Mouse (Mus musculus) embryonic facial prominence, embryonic 13.5 days (tissue): ENCODE measurements at regions not wholly inside any gene's neighbourhood (a gene's known extent, or its start where the extent isn't known, plus 50 kb on each side); places are given as distances from the start of the nearest gene placed in this dataset.

Experiments used
- ATAC-seq: fragments of 200-750 bp; cut with Nextera tagmentation; 2 replicates; pipeline ENCODE4 v1.8.0; 2017; ENCODE audit warnings: low read depth; ENCODE audit not compliant: insufficient number of reproducible peaks, insufficient read depth, low FRiP score, low TSS enrichment
- H3K27ac ChIP-seq: fragments of 300-500 bp; sonication (generic); 2 replicates; pipeline ENCODE4 v1.5.1; 2015; ENCODE audit warnings: moderate library complexity, mild to moderate bottlenecking, inconsistent platforms
- H3K27me3 ChIP-seq: fragments of 300-500 bp; sonication (generic); 2 replicates; pipeline ENCODE4 v1.6.1; 2015; ENCODE audit warnings: mild to moderate bottlenecking, inconsistent platforms
- H3K36me3 ChIP-seq: fragments of 300-500 bp; sonication (generic); 2 replicates; pipeline ENCODE4 v1.6.1; 2015; ENCODE audit warnings: mild to moderate bottlenecking, inconsistent platforms
- H3K4me1 ChIP-seq: fragments of 300-500 bp; sonication (generic); 2 replicates; pipeline ENCODE4 v1.6.1; 2015; ENCODE audit warnings: inconsistent platforms
- H3K4me2 ChIP-seq: fragments of 300-500 bp; sonication (generic); 2 replicates; pipeline ENCODE4 v1.6.1; 2015; ENCODE audit warnings: moderate library complexity, mild to moderate bottlenecking, inconsistent platforms
- H3K4me3 ChIP-seq: fragments of 300-500 bp; sonication (generic); 2 replicates; pipeline ENCODE4 v1.5.1; 2015; ENCODE audit warnings: mild to moderate bottlenecking, inconsistent platforms
- H3K9ac ChIP-seq: fragments of 300-500 bp; sonication (generic); 2 replicates; pipeline ENCODE4 v1.6.1; 2015; ENCODE audit warnings: mild to moderate bottlenecking, inconsistent platforms
- H3K9me3 ChIP-seq: fragments of 300-500 bp; sonication (generic); 2 replicates; pipeline ENCODE4 v1.6.1; 2016; ENCODE audit warnings: inconsistent platforms
- WGBS: fragments of 180-500 bp; shearing (Covaris S2); methylation state at CpG from one replicate; pipeline ENCODE4 v1.1.7; 2015; ENCODE audit warnings: mixed read lengths; 5-methylcytosine and 5-hydroxymethylcytosine counted together

GRCm38 (mm10) chr11:90981626-90982025 is 293.5 kb upstream of the Tom1l1 start:
- Histone ChIP-seq H3K9ac (no peak overlapping the region), H3K4me2 (no peak overlapping the region), H3K27ac (no peak overlapping the region), H3K36me3 (no peaks in the 10 kb centered on the region), H3K9me3 (no peaks in the 10 kb centered on the region), H3K4me1 (no peaks in the 10 kb centered on the region), H3K4me3 (no peak overlapping the region), H3K27me3 (no peaks in the 10 kb centered on the region)
- WGBS = 94% methylated on average over 1 of the region's 1 CpGs
- no peak for ATAC-seq

- 70% methylated on average over 3 of the region's 3 CpGs for WGBS
- Histone ChIP-seq H3K36me3 (no peaks in the 10 kb centered on the region), H3K9ac (no peak overlapping the region)
These were observed 290.1 kb upstream of the Tom1l1 start for GRCm38 (mm10) chr11:90978234-90978633.

DNA sequence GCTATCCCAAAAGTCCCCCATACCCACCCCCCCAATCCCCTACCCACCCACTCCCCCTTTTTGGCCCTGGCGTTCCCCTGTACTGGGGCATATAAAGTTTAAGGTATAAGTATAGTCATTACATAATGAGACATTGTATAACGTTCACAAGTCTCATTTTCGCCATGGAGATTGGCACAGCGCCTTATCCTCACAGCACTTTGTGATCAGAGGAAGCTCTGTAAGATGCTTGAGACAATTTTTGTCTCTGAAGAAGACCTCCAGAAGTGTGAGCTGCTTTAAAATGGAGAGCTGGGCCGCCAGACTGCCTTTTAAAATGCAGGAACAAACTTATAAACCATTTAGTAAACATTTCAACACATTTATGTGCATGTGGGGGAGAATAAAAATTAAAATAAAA is 252.9 kb upstream of the Tom1l1 start:
- no peak overlapping the region for H3K27ac ChIP-seq
- no peak for ATAC-seq
- 80% methylated on average over 5 of the region's 5 CpGs for WGBS
- no peak overlapping the region for H3K4me2 ChIP-seq
- H3K9ac ChIP-seq = no peak overlapping the region
- no peaks in the 10 kb centered on the region for H3K9me3 ChIP-seq
- H3K36me3 ChIP-seq = no peaks in the 10 kb centered on the region
- no peaks in the 10 kb centered on the region for H3K4me1 ChIP-seq
- H3K27me3 ChIP-seq = no peaks in the 10 kb centered on the region
- H3K4me3 ChIP-seq = no peak overlapping the region

More at GRCm38 (mm10) chr11:90978234-90978633, 290.1 kb upstream of the Tom1l1 start:
- Histone ChIP-seq H3K27ac (no peak overlapping the region), H3K9me3 (no peaks in the 10 kb centered on the region), H3K4me1 (no peaks in the 10 kb centered on the region), H3K4me3 (no peak overlapping the region), H3K4me2 (no peak overlapping the region), H3K27me3 (no peaks in the 10 kb centered on the region)
- no peak for ATAC-seq

GRCm38 (mm10) chr11:90925738-90926137 is 237.6 kb upstream of the Tom1l1 start:
- Histone ChIP-seq H3K4me1 (no peaks in the 10 kb centered on the region), H3K4me3 (no peak overlapping the region), H3K27me3 (no peaks in the 10 kb centered on the region), H3K9ac (no peak overlapping the region), H3K36me3 (no peaks in the 10 kb centered on the region), H3K9me3 (no peaks in the 10 kb centered on the region), H3K27ac (no peak overlapping the region), H3K4me2 (no peak overlapping the region)
- ATAC-seq = no peak

DNA sequence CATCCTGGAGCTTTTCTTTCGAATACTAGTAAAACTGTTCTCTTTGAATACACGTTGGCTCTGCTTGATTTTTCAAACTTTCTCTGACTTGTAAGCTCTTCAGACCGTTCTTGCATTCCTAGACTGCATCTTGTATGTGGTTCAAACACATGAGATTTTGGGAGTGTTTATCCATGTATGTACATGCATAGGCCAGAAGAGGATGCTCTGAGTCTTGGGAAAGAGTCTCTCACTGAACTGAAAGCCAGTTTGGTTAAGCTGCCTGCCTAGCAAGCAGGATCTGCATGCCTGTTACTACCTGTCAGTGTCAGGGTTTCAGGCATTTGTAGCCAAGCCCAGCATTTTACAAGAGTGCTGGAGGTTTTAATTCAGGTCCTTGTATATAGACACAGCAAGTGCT is 229.6 kb upstream of the Tom1l1 start:
- Histone ChIP-seq H3K36me3 (no peaks in the 10 kb centered on the region), H3K4me2 (no peak overlapping the region), H3K9me3 (no peaks in the 10 kb centered on the region), H3K9ac (no peak overlapping the region), H3K4me1 (no peaks in the 10 kb centered on the region), H3K27me3 (no peaks in the 10 kb centered on the region), H3K4me3 (no peak overlapping the region), H3K27ac (no peak overlapping the region)
- 80% methylated on average over 3 of the region's 3 CpGs for WGBS
- no peak for ATAC-seq

GRCm38 (mm10) chr11:90894236-90894635 is 206.1 kb upstream of the Tom1l1 start:
- H3K9me3 ChIP-seq = no peaks in the 10 kb centered on the region
- H3K4me3 ChIP-seq = no peak overlapping the region
- WGBS = 27% methylated on average over 3 of the region's 3 CpGs
- no peaks in the 10 kb centered on the region for H3K4me1 ChIP-seq
- H3K27ac ChIP-seq = no peak overlapping the region
- H3K4me2 ChIP-seq = no peak overlapping the region
- H3K36me3 ChIP-seq = no peaks in the 10 kb centered on the region
- no peak for ATAC-seq
- no peaks in the 10 kb centered on the region for H3K27me3 ChIP-seq
- no peak overlapping the region for H3K9ac ChIP-seq

GRCm38 (mm10) chr11:90873122-90873521 is 185.0 kb upstream of the Tom1l1 start:
- no peaks in the 10 kb centered on the region for H3K27me3 ChIP-seq
- no peaks in the 10 kb centered on the region for H3K4me1 ChIP-seq
- H3K4me2 ChIP-seq = no peak overlapping the region
- no peak overlapping the region for H3K4me3 ChIP-seq
- H3K27ac ChIP-seq = no peak overlapping the region
- no peak for ATAC-seq
- no peaks in the 10 kb centered on the region for H3K36me3 ChIP-seq
- no peak overlapping the region for H3K9ac ChIP-seq
- H3K9me3 ChIP-seq = no peaks in the 10 kb centered on the region

DNA sequence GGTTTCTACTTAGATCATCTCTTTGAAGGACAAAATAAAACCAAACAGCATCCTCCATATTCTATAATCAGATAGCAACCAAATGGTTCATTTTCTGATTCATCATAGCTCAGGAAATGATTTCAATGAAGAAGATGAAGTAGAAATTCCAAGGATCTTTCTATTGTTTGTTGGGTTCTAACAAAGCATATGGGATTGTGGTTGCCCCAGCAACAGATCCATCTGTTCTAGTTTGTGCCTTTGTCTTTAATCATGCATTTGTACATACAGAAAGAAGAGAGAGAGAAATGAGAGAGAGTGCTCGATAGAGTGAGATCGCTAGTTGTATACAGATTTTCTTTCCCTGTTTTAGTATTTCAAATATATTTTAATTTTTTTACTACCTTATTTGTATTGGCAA is 183.5 kb upstream of the Tom1l1 start:
- 76% methylated on average over 2 of the region's 2 CpGs for WGBS
- H3K36me3 ChIP-seq = no peaks in the 10 kb centered on the region

DNA sequence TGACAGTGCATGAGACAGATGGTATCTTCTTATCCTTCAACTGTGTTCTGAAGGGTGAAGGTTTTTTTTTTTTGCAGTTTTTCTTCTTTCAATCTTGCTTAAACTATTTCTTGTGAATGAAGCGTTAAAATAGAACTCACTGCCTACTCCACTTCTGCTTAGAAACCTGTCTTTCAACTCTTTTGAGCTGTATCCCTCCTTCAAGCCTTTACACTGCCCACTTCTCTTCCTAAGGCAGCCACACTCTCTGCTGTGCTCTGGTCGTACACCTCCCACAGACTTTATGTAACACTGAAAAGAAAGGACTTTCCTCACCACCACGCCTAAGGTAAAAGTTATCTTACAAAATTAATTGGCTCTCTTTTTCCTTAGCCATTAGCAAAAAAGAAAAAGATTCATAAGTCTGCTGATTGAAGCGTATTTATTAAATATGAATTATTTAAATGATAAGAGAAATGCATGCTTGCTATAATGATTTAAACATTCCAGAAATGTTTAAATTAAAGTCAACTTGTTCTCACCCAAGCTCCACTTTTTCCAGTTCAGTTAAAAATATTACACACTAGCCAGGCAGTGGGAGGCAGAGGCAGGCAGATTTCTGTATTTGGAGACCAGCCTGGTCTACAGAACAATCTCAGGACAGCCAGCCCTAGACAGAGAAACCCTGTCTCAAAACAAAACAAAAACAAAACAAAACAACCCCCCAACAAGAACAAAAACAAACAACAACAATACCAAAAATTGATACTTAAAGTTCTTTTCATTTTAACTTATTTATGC is 176.0 kb upstream of the Tom1l1 start:
- H3K27me3 ChIP-seq = no peaks in the 10 kb centered on the region
- WGBS = 87% methylated on average over 4 of the region's 4 CpGs
- ATAC-seq = no peak
- no peaks in the 10 kb centered on the region for H3K9me3 ChIP-seq
- H3K4me3 ChIP-seq = no peak overlapping the region
- no peak overlapping the region for H3K4me2 ChIP-seq
- H3K36me3 ChIP-seq = no peaks in the 10 kb centered on the region
- H3K9ac ChIP-seq = no peak overlapping the region
- H3K4me1 ChIP-seq = no peaks in the 10 kb centered on the region
- H3K27ac ChIP-seq = no peak overlapping the region

More for the DNA sequence above, 183.5 kb upstream of the Tom1l1 start:
- no peaks in the 10 kb centered on the region for H3K4me1 ChIP-seq
- no peaks in the 10 kb centered on the region for H3K27me3 ChIP-seq
- no peak for ATAC-seq
- H3K4me3 ChIP-seq = no peak overlapping the region
- no peak overlapping the region for H3K27ac ChIP-seq
- no peaks in the 10 kb centered on the region for H3K9me3 ChIP-seq
- H3K9ac ChIP-seq = no peak overlapping the region
- no peak overlapping the region for H3K4me2 ChIP-seq

DNA sequence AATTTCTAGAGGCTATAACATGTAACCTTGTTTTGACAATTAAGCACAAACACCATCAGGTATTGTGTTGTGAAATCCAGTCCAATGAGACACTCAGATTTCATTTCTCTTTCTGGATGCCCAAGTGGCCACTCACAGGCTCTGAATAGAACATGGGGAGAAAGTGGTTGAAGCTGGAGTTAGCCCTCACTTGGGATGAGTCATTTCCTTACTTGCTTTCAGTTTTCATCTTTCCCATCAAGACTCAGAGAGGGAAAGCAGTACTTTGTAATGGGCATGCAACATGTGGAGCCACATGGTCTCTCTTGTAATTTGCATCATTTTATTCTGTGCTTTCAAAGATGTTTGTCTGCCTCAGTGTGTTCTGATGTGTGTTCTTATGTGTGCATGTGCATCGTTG is 167.6 kb upstream of the Tom1l1 start:
- Histone ChIP-seq H3K9me3 (no peaks in the 10 kb centered on the region), H3K36me3 (no peaks in the 10 kb centered on the region), H3K9ac (no peak overlapping the region), H3K27ac (no peak overlapping the region), H3K4me2 (no peak overlapping the region), H3K4me3 (no peak overlapping the region), H3K4me1 (no peaks in the 10 kb centered on the region), H3K27me3 (no peaks in the 10 kb centered on the region)
- 95% methylated on average over 1 of the region's 1 CpGs for WGBS
- no peak for ATAC-seq

DNA sequence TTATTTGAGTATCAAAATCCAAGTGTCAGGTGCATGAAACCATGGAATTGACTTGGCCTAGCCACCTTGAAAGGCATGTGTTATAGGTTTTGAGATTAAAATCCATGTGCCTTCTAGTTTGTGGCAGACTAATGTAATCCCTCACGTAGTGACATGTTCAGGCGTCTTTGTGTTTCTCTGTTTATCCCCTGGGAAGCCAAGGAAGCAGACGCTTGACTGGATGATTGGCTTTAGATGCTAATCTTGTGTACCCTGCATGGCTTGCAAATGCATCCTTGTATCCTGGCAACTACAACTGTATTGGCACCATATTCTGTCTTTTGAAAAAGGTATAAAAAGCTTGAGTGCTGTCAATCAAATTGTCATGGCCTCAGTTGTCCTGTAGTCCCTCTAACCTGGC is 167.2 kb upstream of the Tom1l1 start:
- Histone ChIP-seq H3K27me3 (no peaks in the 10 kb centered on the region), H3K27ac (no peak overlapping the region), H3K4me3 (no peak overlapping the region), H3K9ac (no peak overlapping the region), H3K4me1 (no peaks in the 10 kb centered on the region), H3K9me3 (no peaks in the 10 kb centered on the region), H3K4me2 (no peak overlapping the region), H3K36me3 (no peaks in the 10 kb centered on the region)
- no peak for ATAC-seq
- WGBS = 64% methylated on average over 3 of the region's 3 CpGs

DNA sequence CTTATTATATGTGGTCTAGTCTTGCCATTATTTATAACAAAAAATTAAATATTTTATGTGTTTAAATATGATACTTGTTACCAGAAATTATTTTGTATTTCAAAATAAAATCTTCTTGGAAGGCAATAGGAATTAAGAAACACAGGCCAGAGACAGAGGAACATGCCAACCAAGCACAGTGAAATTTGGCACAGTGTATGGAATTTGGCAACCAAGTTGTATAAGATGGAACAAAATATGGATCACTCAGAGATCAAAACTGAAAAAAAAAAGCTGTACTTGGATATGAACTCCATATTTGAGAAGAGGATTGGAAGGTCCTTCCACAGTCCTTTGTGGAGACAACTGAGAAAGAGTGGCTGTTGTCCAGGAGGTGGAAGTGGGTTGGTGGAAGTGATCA is 163.1 kb upstream of the Tom1l1 start:
- H3K9ac ChIP-seq = no peak overlapping the region
- H3K4me1 ChIP-seq = no peaks in the 10 kb centered on the region
- no peaks in the 10 kb centered on the region for H3K9me3 ChIP-seq
- no peak overlapping the region for H3K4me3 ChIP-seq
- H3K4me2 ChIP-seq = no peak overlapping the region
- ATAC-seq = no peak
- no peak overlapping the region for H3K27ac ChIP-seq
- H3K36me3 ChIP-seq = no peaks in the 10 kb centered on the region
- H3K27me3 ChIP-seq = no peaks in the 10 kb centered on the region
